Mouse (Mus musculus) right cerebral cortex, postnatal 10 days (tissue): ENCODE results near the gene Ispd.

Experiments
- DNase-seq, 2 experiments: peaks; one replicate each; pipeline ENCODE4 v3.0.0; 2021; ENCODE audit warnings: low spot score in 2 of 2

The Ispd gene

DNA sequence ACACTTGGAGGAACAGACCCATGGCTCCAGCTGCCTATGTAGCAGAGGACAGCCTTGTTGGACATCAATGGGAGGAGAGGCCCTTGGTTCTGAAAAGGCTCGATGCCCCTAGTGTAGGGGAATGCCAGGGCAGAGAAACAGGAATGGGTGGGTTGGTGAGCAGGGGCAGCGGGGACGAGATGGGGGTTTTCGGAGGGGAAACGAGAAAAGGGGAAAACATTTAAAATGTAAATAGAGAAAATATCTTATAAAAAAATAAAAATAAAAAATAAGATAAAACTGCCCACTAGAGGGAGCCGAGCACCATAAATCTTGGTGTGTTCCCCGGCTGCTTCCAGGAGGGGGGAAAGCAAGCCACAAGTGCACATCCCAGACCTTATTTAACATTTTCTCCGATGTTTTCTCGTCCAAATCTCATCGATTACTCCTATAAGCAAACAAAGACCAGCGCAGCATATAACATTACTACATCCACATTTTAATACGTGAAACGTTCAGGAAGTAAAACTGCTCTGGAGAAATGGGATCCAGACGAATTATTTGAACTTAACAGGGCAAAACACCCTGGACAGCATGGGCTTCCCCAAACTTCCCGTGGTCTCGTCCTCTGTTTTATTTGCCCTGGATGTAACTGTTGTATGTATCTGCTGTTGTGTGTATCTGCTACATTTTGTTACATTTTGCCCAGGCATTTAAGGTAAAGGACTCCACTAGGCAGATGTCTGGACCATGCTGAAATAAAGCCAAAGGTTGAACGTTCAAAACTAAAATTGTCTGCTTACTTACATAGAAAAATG is 332.8 kb downstream of the Ispd start:
- peak; percentile 45 to 47 for DNase-seq

DNA sequence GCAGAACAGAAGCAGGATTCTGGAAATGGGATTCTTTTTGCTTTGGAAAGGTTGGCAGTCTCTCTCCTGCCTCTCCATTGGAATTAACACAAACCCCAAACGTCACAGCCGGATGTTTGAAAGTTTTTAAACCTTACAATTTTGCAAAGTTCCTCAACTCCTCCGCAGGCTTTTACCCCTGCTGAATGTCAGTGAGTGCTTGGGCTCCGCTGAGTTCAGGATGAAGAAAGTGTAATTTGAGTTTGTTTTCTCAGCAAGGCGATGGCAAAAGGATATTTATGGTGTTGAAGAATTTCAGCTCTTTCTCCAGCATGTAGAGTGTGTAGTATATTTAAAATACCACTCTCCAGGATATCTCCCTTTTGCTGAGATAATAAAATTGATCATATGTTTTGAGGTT is 336.3 kb downstream of the Ispd start:
- no peak for DNase-seq

DNA sequence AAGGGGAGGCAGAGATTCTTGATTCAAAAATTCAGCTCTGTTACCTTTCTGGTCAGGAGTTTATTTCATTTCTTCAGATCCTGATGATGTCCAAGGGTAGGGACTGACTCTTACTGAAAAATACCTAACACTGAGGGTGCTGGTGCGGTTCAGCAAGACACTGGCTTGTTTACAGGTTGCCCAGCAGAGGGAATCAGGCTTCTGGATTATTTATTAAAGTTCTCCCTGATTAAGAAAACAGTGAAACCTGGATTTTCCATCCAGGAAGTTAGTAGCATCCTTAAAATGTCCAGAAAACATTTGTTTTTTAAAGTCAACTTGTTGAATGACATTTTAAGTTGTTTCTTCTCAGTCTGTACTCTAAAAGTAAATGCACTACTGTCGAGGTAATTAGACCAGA is 337.2 kb downstream of the Ispd start:
- DNase-seq: no peak

DNA sequence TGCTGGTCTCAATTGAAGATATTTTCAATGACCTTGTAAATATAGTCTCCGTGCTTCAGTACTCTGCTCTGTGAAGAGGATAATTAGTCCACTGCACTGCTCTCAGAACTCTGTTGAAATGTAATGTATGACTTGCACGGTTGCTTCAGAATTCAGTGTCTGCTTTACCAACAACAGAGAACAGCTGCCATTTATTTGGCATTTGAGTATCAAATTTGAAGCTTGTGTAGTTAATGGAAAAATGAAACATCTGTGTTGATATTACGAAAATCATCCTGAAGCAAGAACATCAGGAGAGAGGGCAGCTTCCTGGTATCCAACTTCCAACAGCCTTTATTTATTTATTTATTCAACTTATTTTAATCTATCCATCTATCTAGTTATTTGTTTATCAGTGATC is 337.8 kb downstream of the Ispd start:
- DNase-seq: no peak

DNA sequence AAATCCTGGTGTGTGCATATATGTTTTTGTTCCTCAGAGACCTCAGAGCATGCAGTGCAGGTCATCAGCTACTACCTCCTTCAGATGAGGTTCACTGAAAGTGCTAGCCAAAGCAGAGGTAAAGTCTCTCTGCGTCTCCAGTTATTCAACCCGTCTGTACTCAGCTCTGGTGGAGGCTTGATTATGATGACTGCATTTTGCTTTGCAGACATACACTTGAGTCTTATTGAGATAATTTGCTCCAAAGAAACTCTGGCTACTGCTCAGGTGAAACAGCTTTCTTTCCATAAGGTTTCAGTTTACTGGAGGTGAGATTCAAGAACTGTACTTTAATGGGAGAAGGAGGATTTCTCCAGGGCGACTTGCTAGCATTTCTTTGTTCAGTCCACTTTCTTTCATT is 339.5 kb downstream of the Ispd start:
- no peak for DNase-seq

DNA sequence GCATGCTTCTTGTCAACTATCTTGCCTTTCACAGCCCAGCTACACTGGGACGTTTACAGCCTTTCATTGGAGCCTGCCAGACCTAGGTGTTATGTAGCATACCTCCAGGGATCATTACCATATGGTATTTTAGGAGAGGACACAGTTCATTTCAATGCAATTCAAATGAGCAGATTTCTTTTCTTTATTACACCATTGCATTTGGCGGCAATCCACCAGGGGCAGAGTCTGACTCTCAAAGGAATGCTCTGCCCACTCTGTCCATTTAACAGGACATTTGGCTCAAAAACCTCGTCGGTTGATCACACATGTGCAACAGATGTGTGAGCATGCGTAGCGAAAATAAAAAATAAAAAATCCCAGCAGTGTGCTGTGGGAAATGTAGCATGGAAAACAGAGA is 340.0 kb downstream of the Ispd start:
- DNase-seq: no peak

DNA sequence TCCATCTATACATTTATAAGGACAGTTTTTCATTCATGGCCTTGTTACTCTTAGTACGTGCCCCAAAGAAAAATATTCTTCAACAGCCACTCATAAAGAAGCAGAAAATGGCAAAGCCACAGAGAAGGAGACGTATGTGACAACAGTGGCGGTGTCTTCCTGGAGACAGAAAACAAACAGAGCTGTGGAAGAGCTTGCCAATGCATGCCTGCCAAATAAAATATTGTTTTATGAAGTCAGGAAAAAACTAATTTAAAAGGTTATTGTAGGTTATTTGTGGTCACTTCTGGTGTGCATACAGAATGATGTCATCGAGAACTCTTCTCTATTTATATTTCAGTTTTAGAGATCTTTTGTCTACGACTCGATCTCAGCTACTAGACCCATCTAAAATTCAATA is 341.5 kb downstream of the Ispd start:
- DNase-seq: no peak

DNA sequence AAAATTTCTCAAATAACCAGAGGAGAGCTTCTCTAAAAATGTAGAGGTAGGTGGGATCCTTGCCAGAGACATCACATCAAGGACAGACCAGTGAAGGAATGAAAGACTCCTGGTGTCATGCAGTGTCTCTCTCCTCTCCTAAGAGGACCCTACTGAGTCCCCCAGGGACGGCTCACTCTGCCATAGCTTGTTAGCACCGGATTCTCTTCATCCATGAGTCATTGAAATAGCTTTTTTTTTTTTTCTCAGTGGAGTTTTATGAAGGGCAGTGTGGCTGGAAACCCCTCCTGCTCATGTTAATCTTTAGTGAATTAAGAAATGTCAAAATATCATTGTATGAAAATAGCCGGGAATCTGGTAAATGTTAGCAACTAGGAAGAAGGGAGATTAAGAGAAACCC is 342.1 kb downstream of the Ispd start:
- no peak for DNase-seq

DNA sequence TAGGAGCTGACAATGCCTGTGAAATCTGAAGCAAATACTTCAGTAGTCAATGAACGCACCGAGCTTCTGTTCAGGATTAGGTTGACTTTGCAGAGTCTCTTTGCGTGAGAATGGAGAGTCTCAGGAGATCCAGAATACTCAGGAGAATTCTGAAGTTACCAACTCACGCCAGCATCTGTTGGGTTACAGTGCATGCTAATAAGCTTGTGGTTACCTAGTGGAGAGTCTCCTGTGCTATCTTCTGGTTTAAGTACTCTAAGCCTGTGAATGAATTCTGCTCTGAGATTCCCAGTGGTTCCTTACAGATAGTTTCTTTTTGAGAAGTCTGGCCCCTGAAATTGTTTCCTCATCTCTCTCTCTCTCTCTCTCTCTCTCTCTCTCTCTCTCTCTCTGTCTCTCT is 343.0 kb downstream of the Ispd start:
- no peak for DNase-seq

DNA sequence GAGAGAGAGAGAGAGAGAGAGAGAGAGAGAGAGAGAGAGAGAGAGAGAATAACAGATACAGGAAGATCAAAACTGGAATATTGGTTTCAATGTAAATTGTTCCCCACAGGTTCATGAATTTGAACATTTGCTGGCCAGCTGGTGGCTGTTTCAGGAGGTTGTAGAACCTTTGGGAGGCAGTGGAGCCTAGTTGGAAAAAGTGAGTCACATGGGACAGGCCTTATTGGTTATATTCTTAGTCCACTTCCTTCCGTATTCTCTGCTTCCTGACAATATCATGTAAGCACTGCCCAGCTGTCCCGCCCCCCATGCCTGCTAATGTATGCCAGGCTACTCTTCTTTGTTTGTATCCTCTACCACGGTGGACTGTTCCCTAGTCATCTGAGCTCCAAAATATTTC is 344.0 kb downstream of the Ispd start:
- DNase-seq: no peak

DNA sequence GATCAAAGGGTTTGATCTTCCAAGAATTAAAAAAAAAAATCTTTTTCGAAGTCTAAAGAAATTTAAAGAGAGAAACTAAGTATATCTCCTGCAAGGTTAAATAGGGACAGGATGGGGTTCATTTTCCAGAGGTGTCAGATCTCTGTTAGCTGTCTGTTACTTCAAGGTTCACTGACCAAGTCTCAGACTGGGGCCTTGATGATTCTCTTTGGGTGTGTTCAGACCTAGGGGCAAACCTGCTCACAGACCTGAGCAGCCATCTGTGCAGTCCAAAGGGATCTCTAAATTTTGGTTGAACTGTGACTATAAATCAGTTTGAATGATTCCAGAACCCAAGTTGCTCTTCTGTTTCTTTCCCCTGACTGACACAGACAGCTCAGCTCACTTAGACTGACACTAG is 344.8 kb downstream of the Ispd start:
- DNase-seq: no peak

DNA sequence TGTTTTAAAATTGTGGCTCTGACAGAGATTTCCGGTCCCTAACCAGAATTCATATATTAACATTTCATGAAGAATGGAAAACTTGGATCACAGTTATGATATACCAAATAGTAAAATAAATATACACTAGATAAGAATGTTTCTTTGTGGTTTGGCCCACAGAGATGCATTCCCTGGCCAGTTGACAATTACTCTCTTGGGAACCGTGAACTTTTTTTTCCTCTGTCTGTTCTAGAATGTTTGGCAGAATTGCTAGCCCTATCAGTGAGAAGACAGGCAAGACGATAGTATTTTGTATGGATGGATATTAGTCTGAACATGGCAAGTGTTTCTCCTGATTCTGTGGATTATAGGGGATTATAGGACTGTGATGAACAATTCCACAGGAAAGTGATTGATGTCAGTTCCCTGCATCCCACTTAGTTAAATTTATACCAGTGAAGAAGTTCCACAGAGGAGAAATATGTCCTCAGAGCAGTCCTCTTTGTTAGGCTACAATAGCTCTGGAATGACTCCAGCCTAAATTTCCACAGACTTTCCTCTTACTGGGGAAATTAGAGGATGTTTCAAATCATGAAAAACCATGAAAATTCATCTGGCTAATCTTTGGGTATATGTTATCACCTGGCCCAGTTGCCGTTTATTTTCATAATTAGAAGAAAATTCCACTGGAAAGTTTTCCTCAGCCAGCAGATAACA is 352.6 kb downstream of the Ispd start:
- DNase-seq: no peak
